Mouse (Mus musculus) CH12.LX (cell line): ENCODE data around the gene Agmat.

Source experiments
- CHD1 ChIP-seq: IDR thresholded peaks from 2 replicates; pipeline ENCODE4 v1.6.1; 2012; ENCODE audit warnings: low read depth, low read length, improper control_type of control experiment, inconsistent platforms
- CTCF ChIP-seq, 2 experiments: IDR thresholded peaks in 1 of 2; conservative IDR thresholded peaks in 1 of 2; 2 replicates each; pipeline ENCODE4 v1.5.1; 2011 to 2012; ENCODE audit warnings: low read depth in 2 of 2, low read length in 2 of 2, improper control_type of control experiment in 1 of 2, inconsistent platforms in 1 of 2, mild to moderate bottlenecking in 1 of 2, moderate library complexity in 1 of 2
- ELF1 ChIP-seq: IDR thresholded peaks from 2 replicates; pipeline ENCODE4 v1.6.1; 2014; ENCODE audit warnings: low read depth, mild to moderate bottlenecking, inconsistent platforms, low read length, improper control_type of control experiment
- EP300 ChIP-seq: IDR thresholded peaks from 2 replicates; pipeline ENCODE4 v1.6.1; 2011; ENCODE audit warnings: low read length, improper control_type of control experiment
- ETS1 ChIP-seq: conservative IDR thresholded peaks from 2 replicates; pipeline ENCODE4 v1.6.1; 2012; ENCODE audit warnings: low read depth, mild to moderate bottlenecking, inconsistent platforms, low read length, improper control_type of control experiment, moderate library complexity
- JUND ChIP-seq: conservative IDR thresholded peaks from 2 replicates; pipeline ENCODE4 v1.6.1; 2011; ENCODE audit warnings: low read depth, low read length, improper control_type of control experiment
- KAT2A ChIP-seq: IDR thresholded peaks from 2 replicates; pipeline ENCODE4 v1.6.1; 2012; ENCODE audit warnings: low read length, improper control_type of control experiment, inconsistent platforms; ENCODE audit not compliant: insufficient replicate concordance
- MYC ChIP-seq: IDR thresholded peaks from 2 replicates; pipeline ENCODE4 v1.6.1; 2011; ENCODE audit warnings: low read depth, mild to moderate bottlenecking, improper control_type of control experiment, low read length
- NRF1 ChIP-seq: IDR thresholded peaks from 2 replicates; pipeline ENCODE4 v1.6.1; 2014; ENCODE audit warnings: low read depth, mild to moderate bottlenecking, inconsistent platforms, low read length, improper control_type of control experiment, moderate library complexity
- POLR2A ChIP-seq: IDR thresholded peaks from 2 replicates; pipeline ENCODE4 v1.6.1; 2011; ENCODE audit warnings: low read depth, mild to moderate bottlenecking, improper control_type of control experiment, low read length
- RCOR1 ChIP-seq: conservative IDR thresholded peaks from 2 replicates; pipeline ENCODE4 v1.6.1; 2012; ENCODE audit warnings: low read depth, mild to moderate bottlenecking, inconsistent platforms, low read length, improper control_type of control experiment
- TCF12 ChIP-seq: IDR thresholded peaks from 2 replicates; pipeline ENCODE4 v1.6.1; 2014; ENCODE audit warnings: low read depth, mild to moderate bottlenecking, inconsistent platforms, low read length, improper control_type of control experiment
- USF2 ChIP-seq: conservative IDR thresholded peaks from 2 replicates; pipeline ENCODE4 v1.6.1; 2011; ENCODE audit warnings: low read depth, low read length, improper control_type of control experiment

DNA sequence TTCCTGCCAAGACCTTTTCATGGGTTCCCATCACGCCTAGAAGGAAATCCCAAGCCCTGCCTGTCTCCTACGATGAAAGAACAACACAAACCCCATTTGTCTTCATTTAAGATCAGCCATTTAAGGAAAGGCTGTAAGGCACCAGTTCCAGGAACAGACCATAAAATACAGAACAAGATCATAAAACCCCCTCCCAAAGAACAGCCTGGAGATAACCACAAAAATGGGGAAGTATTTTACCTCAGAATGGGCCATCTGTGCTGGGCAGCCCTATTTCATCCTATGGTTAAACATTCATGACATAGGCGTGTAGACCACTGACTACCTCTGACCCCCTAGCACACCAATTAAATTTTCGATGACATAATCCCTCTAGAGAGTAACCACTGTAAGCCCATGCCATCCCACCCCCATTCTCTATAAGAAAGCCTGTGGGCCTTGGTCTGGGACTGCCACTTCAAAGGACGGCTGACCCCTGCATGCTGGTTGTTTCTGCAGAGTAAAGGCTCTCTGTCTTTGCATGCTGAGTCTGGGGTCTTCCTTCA is 32.8 kb upstream of the Agmat start:
- TF ChIP-seq EP300 (no peak), POLR2A (no peak), NRF1 (no peak), TCF12 (no peak), KAT2A (no peak), CHD1 (no peak), USF2 (no peak), ELF1 (no peak), CTCF (conservative IDR thresholded peaks at IDR 0.05 in 1 of 2, IDR thresholded peaks at IDR 0.05 in 1 of 2; ENCODE audit: low read depth in 2 of 2, low read length in 2 of 2) (no peak), MYC (no peak), ETS1 (no peak), JUND (no peak), RCOR1 (no peak)
